Mouse (Mus musculus) T-helper 2 cell (primary cell): ENCODE results near the gene Thap7.

Source experiments
- in situ Hi-C: fragments of 300-600 bp; cut with MboI, MseI; formaldehyde crosslinking; loops from one replicate; pipeline ENCODE4 v1.15.1; 2025; ENCODE audit warnings: high pct_unique_total_duplicates

The Thap7 gene

GRCm38 (mm10) chr16:17530640-17531288 is at the start of gene Thap7:
Thap7 (minus strand) TSS chr16:17531136.
- in situ Hi-C loops = no loop called here

GRCm38 (mm10) chr16:17576825-17577215 is 45.9 kb upstream of the Thap7 start:
- in situ Hi-C loops = no loop called here

GRCm38 (mm10) chr16:17575870-17576824 is 45.2 kb upstream of the Thap7 start:
- in situ Hi-C loops = no loop called here

- in situ Hi-C loops = no loop called here
Observed at GRCm38 (mm10) chr16:17566186-17566585, 35.2 kb upstream of the Thap7 start.

GRCm38 (mm10) chr16:17564771-17565170 is 33.8 kb upstream of the Thap7 start:
- in situ Hi-C loops = loop anchor here (5.0 kb wide), 1 partner anchor 52 kb away; no protein-coding TSS in a partner anchor

GRCm38 (mm10) chr16:17564221-17564620 is 33.3 kb upstream of the Thap7 start:
- in situ Hi-C loops = loop anchor here (5.0 kb wide), 1 partner anchor 52 kb away; no protein-coding TSS in a partner anchor

GRCm38 (mm10) chr16:17563580-17563979 is 32.6 kb upstream of the Thap7 start:
- in situ Hi-C loops = loop anchor here (5.0 kb wide), 1 partner anchor 51 kb away; no protein-coding TSS in a partner anchor

- in situ Hi-C loops = loop anchor here (5.0 kb wide), 1 partner anchor 49 kb away; no protein-coding TSS in a partner anchor
Observed at GRCm38 (mm10) chr16:17561751-17562208, 30.8 kb upstream of the Thap7 start, which contains the start of gene P2rx6. P2rx6 (plus strand) TSS chr16:17561885.

- in situ Hi-C loops = loop anchor here (5.0 kb wide), 1 partner anchor 49 kb away; no protein-coding TSS in a partner anchor
Observed at GRCm38 (mm10) chr16:17561128-17561750, 30.3 kb upstream of the Thap7 start, which contains the start of gene Lrrc74b. Lrrc74b (minus strand) TSS chr16:17561247.

GRCm38 (mm10) chr16:17559396-17560027 is 28.6 kb upstream of the Thap7 start:
- in situ Hi-C loops = loop anchor here (5.0 kb wide), 2 partner anchors 47 to 58 kb away; partner anchors contain the start of gene Smpd4

GRCm38 (mm10) chr16:17558811-17559210 is 27.9 kb upstream of the Thap7 start:
- in situ Hi-C loops = loop anchor here (5.0 kb wide), 1 partner anchor 58 kb away; the partner anchor contains the start of gene Smpd4

- in situ Hi-C loops = loop anchor here (5.0 kb wide), 1 partner anchor 59 kb away; the partner anchor contains the start of gene Smpd4
Observed at GRCm38 (mm10) chr16:17557947-17558480, 27.1 kb upstream of the Thap7 start.

GRCm38 (mm10) chr16:17556907-17557306 is 26.0 kb upstream of the Thap7 start:
- in situ Hi-C loops = loop anchor here (5.0 kb wide), 1 partner anchor 60 kb away; the partner anchor contains the start of gene Smpd4

GRCm38 (mm10) chr16:17556180-17556579 is 25.2 kb upstream of the Thap7 start:
- in situ Hi-C loops = loop anchor here (5.0 kb wide), 1 partner anchor 61 kb away; the partner anchor contains the start of gene Smpd4

- in situ Hi-C loops = loop anchor here (5.0 kb wide), 1 partner anchor 63 kb away; the partner anchor contains the start of gene Smpd4
Observed at GRCm38 (mm10) chr16:17554702-17555101, 23.8 kb upstream of the Thap7 start.

- in situ Hi-C loops = no loop called here
Observed at GRCm38 (mm10) chr16:17553910-17554685, 23.2 kb upstream of the Thap7 start.

GRCm38 (mm10) chr16:17552837-17553236 is 21.9 kb upstream of the Thap7 start:
- in situ Hi-C loops = no loop called here

- in situ Hi-C loops = no loop called here
Observed at GRCm38 (mm10) chr16:17542632-17543031, 11.7 kb upstream of the Thap7 start.

GRCm38 (mm10) chr16:17536584-17536983 is 5.6 kb upstream of the Thap7 start:
- in situ Hi-C loops = no loop called here
